Mouse (Mus musculus) spleen, adult 2 months (tissue): ENCODE results near the gene Gm30191.

Experiments
- CTCF ChIP-seq: fragments of 200-500 bp; IDR thresholded peaks from 2 replicates; pipeline ENCODE4 v1.5.1; 2011; ENCODE audit warnings: mild to moderate bottlenecking, inconsistent platforms; ENCODE audit not compliant: insufficient read depth, insufficient read length, insufficient replicate concordance; ENCODE audit errors: extremely low read depth
- POLR2A ChIP-seq: fragments of 200-500 bp; IDR thresholded peaks from 2 replicates; pipeline ENCODE4 v1.6.1; 2011; ENCODE audit warnings: low read depth, low read length, inconsistent platforms

GRCm38 (mm10) chr4:134296523-134296922 lies 49.8 kb downstream of the Gm30191 start:
- TF ChIP-seq POLR2A (no peak), CTCF (no peak)
